Mouse (Mus musculus): Measurements from ENCODE around the gene Oxct1.

- TF ChIP-seq CTCF (IDR thresholded peaks at IDR 0.05; ENCODE audit: low read depth, low read length) (no peak), GATA1 (IDR thresholded peaks at IDR 0.05; ENCODE audit: borderline replicate concordance, low read length) (no peak), TAL1 (conservative IDR thresholded peaks at IDR 0.05; ENCODE audit: low read depth, low read length) (no peak), POLR2AphosphoS5 (IDR thresholded peaks at IDR 0.05; ENCODE audit: insufficient replicate concordance, low read depth, low read length) (no peak)
Observed at GRCm38 (mm10) chr15:4056627-4057026, 30.4 kb downstream of the Oxct1 start.

Data from G1E (cell line).